Mouse (Mus musculus) embryonic facial prominence, embryonic 13.5 days (tissue): ENCODE results near the gene Oprd1. TPM values are rescaled to one million over a fixed set of nuclear protein-coding genes. Genes with fewer than 3 reads are reported as not detected.
A peak's percentile ranks its signal among the peaks of the same experiment; 100 is the strongest.

Source experiments
- ATAC-seq: fragments of 200-750 bp; cut with Nextera tagmentation; 2 replicates; pipeline ENCODE4 v1.8.0; 2017; ENCODE audit warnings: low read depth; ENCODE audit not compliant: insufficient number of reproducible peaks, insufficient read depth, low FRiP score, low TSS enrichment
- H3K27ac ChIP-seq: fragments of 300-500 bp; sonication (generic); 2 replicates; pipeline ENCODE4 v1.5.1; 2015; ENCODE audit warnings: moderate library complexity, mild to moderate bottlenecking, inconsistent platforms
- H3K27me3 ChIP-seq: fragments of 300-500 bp; sonication (generic); 2 replicates; pipeline ENCODE4 v1.6.1; 2015; ENCODE audit warnings: mild to moderate bottlenecking, inconsistent platforms
- H3K36me3 ChIP-seq: fragments of 300-500 bp; sonication (generic); 2 replicates; pipeline ENCODE4 v1.6.1; 2015; ENCODE audit warnings: mild to moderate bottlenecking, inconsistent platforms
- H3K4me1 ChIP-seq: fragments of 300-500 bp; sonication (generic); 2 replicates; pipeline ENCODE4 v1.6.1; 2015; ENCODE audit warnings: inconsistent platforms
- H3K4me2 ChIP-seq: fragments of 300-500 bp; sonication (generic); 2 replicates; pipeline ENCODE4 v1.6.1; 2015; ENCODE audit warnings: moderate library complexity, mild to moderate bottlenecking, inconsistent platforms
- H3K4me3 ChIP-seq: fragments of 300-500 bp; sonication (generic); 2 replicates; pipeline ENCODE4 v1.5.1; 2015; ENCODE audit warnings: mild to moderate bottlenecking, inconsistent platforms
- H3K9ac ChIP-seq: fragments of 300-500 bp; sonication (generic); 2 replicates; pipeline ENCODE4 v1.6.1; 2015; ENCODE audit warnings: mild to moderate bottlenecking, inconsistent platforms
- H3K9me3 ChIP-seq: fragments of 300-500 bp; sonication (generic); 2 replicates; pipeline ENCODE4 v1.6.1; 2016; ENCODE audit warnings: inconsistent platforms
- WGBS: fragments of 180-500 bp; shearing (Covaris S2); methylation state at CpG from one replicate; pipeline ENCODE4 v1.1.7; 2015; ENCODE audit warnings: mixed read lengths; 5-methylcytosine and 5-hydroxymethylcytosine counted together
- polyA plus RNA-seq: library from polyadenylated mRNA; unstranded; fragments of >200 nt; fragmentation: Nextera tagmentation; extraction: Ambion mirVana; gene quantifications from 2 replicates; pipeline ENCODE4 v1.2.1, GENCODE M21; 2015

Oprd1 gene
- polyA plus RNA-seq, 1 experiment from 2014 or later = 0.55 TPM

- Histone ChIP-seq H3K4me1 (peaks cover 13% of the 10 kb centered on the region), H3K27me3 (no peaks in the 10 kb centered on the region), H3K27ac (no peak overlapping the region), H3K4me2 (no peak overlapping the region), H3K9ac (no peak overlapping the region), H3K36me3 (no peaks in the 10 kb centered on the region), H3K4me3 (no peak overlapping the region), H3K9me3 (no peaks in the 10 kb centered on the region)
- no peak for ATAC-seq
- WGBS = 42% methylated on average over 10 of the region's 10 CpGs
Measured at GRCm38 (mm10) chr4:132066101-132066773, 78.0 kb downstream of the Oprd1 start.

GRCm38 (mm10) chr4:132065578-132065977 lies 78.7 kb downstream of the Oprd1 start:
- Histone ChIP-seq H3K36me3 (no peaks in the 10 kb centered on the region), H3K4me1 (peaks cover 13% of the 10 kb centered on the region), H3K4me2 (no peak overlapping the region), H3K4me3 (no peak overlapping the region), H3K9me3 (no peaks in the 10 kb centered on the region), H3K9ac (no peak overlapping the region), H3K27ac (no peak overlapping the region), H3K27me3 (no peaks in the 10 kb centered on the region)
- no peak for ATAC-seq
- WGBS = 75% methylated on average over 3 of the region's 3 CpGs

- Histone ChIP-seq H3K27ac (no peak overlapping the region), H3K4me3 (no peak overlapping the region), H3K4me1 (peaks cover 13% of the 10 kb centered on the region), H3K27me3 (no peaks in the 10 kb centered on the region), H3K4me2 (no peak overlapping the region), H3K36me3 (no peaks in the 10 kb centered on the region), H3K9me3 (no peaks in the 10 kb centered on the region), H3K9ac (no peak overlapping the region)
- WGBS = 81% methylated on average over 5 of the region's 5 CpGs
- ATAC-seq = no peak
Measured at GRCm38 (mm10) chr4:132064550-132064949, 79.7 kb downstream of the Oprd1 start.

GRCm38 (mm10) chr4:132062934-132063884 lies 81.1 kb downstream of the Oprd1 start:
- Histone ChIP-seq H3K4me1 (peaks cover 13% of the 10 kb centered on the region), H3K36me3 (no peaks in the 10 kb centered on the region), H3K4me2 (no peak overlapping the region), H3K4me3 (no peak overlapping the region), H3K27me3 (no peaks in the 10 kb centered on the region), H3K27ac (0 out of 2 replicates have a peak overlapping the region, but pooled peaks have one; percentile 44), H3K9ac (no peak overlapping the region), H3K9me3 (no peaks in the 10 kb centered on the region)
- no peak for ATAC-seq
- 65% methylated on average over 17 of the region's 17 CpGs for WGBS

GRCm38 (mm10) chr4:132062289-132062688 lies 82.0 kb downstream of the Oprd1 start:
- no peak overlapping the region for H3K9ac ChIP-seq
- no peaks in the 10 kb centered on the region for H3K36me3 ChIP-seq
- no peak overlapping the region for H3K4me3 ChIP-seq
- H3K27ac ChIP-seq = no peak overlapping the region
- H3K9me3 ChIP-seq = no peaks in the 10 kb centered on the region
- H3K4me1 ChIP-seq = peaks cover 13% of the 10 kb centered on the region
- ATAC-seq = no peak
- H3K4me2 ChIP-seq = no peak overlapping the region
- WGBS = 48% methylated on average over 8 of the region's 8 CpGs
- no peaks in the 10 kb centered on the region for H3K27me3 ChIP-seq

Other genes with a start within 250 kb of the Oprd1 start
- 3.0 and 4.3 TPM in 2 replicates for gene Tmem200b, start 222.7 kb downstream of the Oprd1 start, polyA plus RNA-seq
- 0.11 TPM in 1 of 2 replicates, not detected in the other for gene Gm10300, start 69.8 kb downstream of the Oprd1 start, polyA plus RNA-seq
- 69.6 and 80.3 TPM in 2 replicates for gene Epb41, start 69.2 kb downstream of the Oprd1 start, polyA plus RNA-seq
- gene Ythdf2, start 67.8 kb upstream of the Oprd1 start, polyA plus RNA-seq = 109 and 124 TPM in 2 replicates
- gene Gmeb1, start 117.1 kb upstream of the Oprd1 start, polyA plus RNA-seq = 42.6 and 46.2 TPM in 2 replicates
- 52.5 and 57.9 TPM in 2 replicates for gene Taf12, start 129.9 kb upstream of the Oprd1 start, polyA plus RNA-seq
- 2.1 and 2.6 TPM in 2 replicates for gene Rab42, start 158.9 kb upstream of the Oprd1 start, polyA plus RNA-seq
- gene Trnau1ap, start 185.1 kb upstream of the Oprd1 start, polyA plus RNA-seq = 78.5 and 83.1 TPM in 2 replicates
- 74.1 and 81.9 TPM in 2 replicates for gene Rcc1, start 209.1 kb upstream of the Oprd1 start, polyA plus RNA-seq